Comparison of ENCODE assay signal across 11 mouse cellular contexts in genomic region chr15:99614273-99614672, GRCm38 (mm10). TPM values are rescaled to one million over a fixed set of nuclear protein-coding genes. Genes with fewer than 3 reads are reported as not detected.
DNase-seq lines count a peak whose midpoint lies in the region; ATAC-seq and TF ChIP-seq lines count a peak whose summit lies in the region.
"Had no signal": no experiment of that assay in that cellular context is flagged by ENCODE, and none has a peak within 500 bp of the region (broad histone marks: within the 10 kb centered on the region; RNA-seq: fewer than 3 reads in every experiment).

No protein-coding gene starts in this region.

- no peak for TF ChIP-seq POLR2A in myocyte (IDR thresholded peaks at IDR 0.05; ENCODE audit: insufficient read length, low read depth)

- TF ChIP-seq CTCF in lung, embryonic 14.5 days (IDR thresholded peaks at IDR 0.05; ENCODE audit: low read depth) = no peak
- no peak for TF ChIP-seq CTCF in hindbrain, postnatal 0 days (IDR thresholded peaks at IDR 0.05; ENCODE audit: low read depth)

- H3ac ChIP-seq in myocyte (ENCODE audit: control insufficient read depth, insufficient read length) = no peak overlapping the region

- peaks cover 33% of the 10 kb centered on the region for H3K27me3 ChIP-seq in heart, embryonic 10.5 days (ENCODE audit: insufficient read depth, poor library complexity, severe bottlenecking)
- H3K27me3 ChIP-seq in lung, embryonic 14.5 days (ENCODE audit: insufficient read depth, low read length) = 0 out of 2 replicates have a peak, but pooled peaks cover 6% of the 10 kb centered on the region
- H3K27me3 ChIP-seq in hindbrain, postnatal 0 days (ENCODE audit: insufficient read depth, low read length) = no peaks in the 10 kb centered on the region
- no peaks in the 10 kb centered on the region for H3K27me3 ChIP-seq in myocyte (ENCODE audit: control insufficient read depth, insufficient read depth, insufficient read length)

- peak; percentile 48 for ATAC-seq in lung, embryonic 14.5 days (ENCODE audit: insufficient read depth)
- ATAC-seq in hindbrain, postnatal 0 days = no peak

- H3K4me2 ChIP-seq in lung, embryonic 14.5 days = no peak overlapping the region
- peak overlapping the region; percentile 36 for H3K4me2 ChIP-seq in hindbrain, postnatal 0 days (ENCODE audit: low read depth, low read length)
- H3K4me2 ChIP-seq in myocyte (ENCODE audit: low read depth) = peak overlapping the region; percentile 59

- no peak overlapping the region for H3K9ac ChIP-seq in lung, embryonic 14.5 days
- H3K9ac ChIP-seq in hindbrain, postnatal 0 days (replicated peaks; ENCODE audit: low read length) = no peak overlapping the region

- DNase-seq in heart, embryonic 10.5 days (ENCODE audit: low spot score) = no peak
- DNase-seq in heart, postnatal 25 days (ENCODE audit: low spot score) = no peak
- DNase-seq in lung, embryonic 14.5 days = no peak
- no peak for DNase-seq in lung, postnatal 25 days (ENCODE audit: low spot score)
- DNase-seq in hindbrain, postnatal 0 days (ENCODE audit: low spot score) = no peak
- no peak for DNase-seq in right cerebral cortex, postnatal 36 days (ENCODE audit: low spot score in 2 of 2)
- DNase-seq: thymus, postnatal 14 days had no signal

- peak overlapping the region; percentile 0; the same call in 1 of the 2 replicates for H3K4me3 ChIP-seq in heart, embryonic 10.5 days
- H3K4me3 ChIP-seq in lung, embryonic 14.5 days (ENCODE audit: low read depth, low read length) = no peak overlapping the region
- H3K4me3 ChIP-seq in hindbrain, postnatal 0 days (ENCODE audit: low read length) = no peak overlapping the region
- H3K4me3 ChIP-seq in myocyte = no peak overlapping the region

- intact Hi-C loops in heart, postnatal 25 days (cut with DNase I) = no loop called here

- no peaks in the 10 kb centered on the region for H3K79me2 ChIP-seq in myocyte (ENCODE audit: control insufficient read depth, insufficient read depth)

- 53% methylated on average over 13 of the region's 13 CpGs for WGBS in heart, embryonic 10.5 days
- 55% methylated on average over 13 of the region's 13 CpGs for WGBS in lung, embryonic 14.5 days
- 58% methylated on average over 13 of the region's 13 CpGs for WGBS in hindbrain, postnatal 0 days

- H3K27ac ChIP-seq in heart, embryonic 10.5 days = peak overlapping the region; percentile 36; the same call in 1 of the 2 replicates
- no peak overlapping the region for H3K27ac ChIP-seq in lung, embryonic 14.5 days (ENCODE audit: low read depth)
- H3K27ac ChIP-seq in hindbrain, postnatal 0 days = no peak overlapping the region

- H3K36me3 ChIP-seq in heart, embryonic 10.5 days = 0 out of 2 replicates have a peak, but pooled peaks cover under 1% of the 10 kb centered on the region
- H3K36me3 ChIP-seq in lung, embryonic 14.5 days (ENCODE audit: insufficient read depth) = no peaks in the 10 kb centered on the region
- H3K36me3 ChIP-seq in hindbrain, postnatal 0 days (ENCODE audit: insufficient read depth, low read length) = no peaks in the 10 kb centered on the region
- H3K36me3 ChIP-seq in myocyte (ENCODE audit: control insufficient read depth, insufficient read depth) = no peaks in the 10 kb centered on the region

- H3K4me1 ChIP-seq in heart, embryonic 10.5 days = peaks cover 34% of the 10 kb centered on the region
- peaks cover 11% of the 10 kb centered on the region for H3K4me1 ChIP-seq in lung, embryonic 14.5 days (ENCODE audit: insufficient read depth)
- H3K4me1 ChIP-seq in hindbrain, postnatal 0 days (ENCODE audit: insufficient read depth, low read length) = peaks cover 14% of the 10 kb centered on the region; the same call in 1 of the 2 replicates

- H3K9me3 ChIP-seq in heart, embryonic 10.5 days = no peaks in the 10 kb centered on the region
- no peaks in the 10 kb centered on the region for H3K9me3 ChIP-seq in lung, embryonic 14.5 days (ENCODE audit: low read depth, low read length)
- no peaks in the 10 kb centered on the region for H3K9me3 ChIP-seq in hindbrain, postnatal 0 days (ENCODE audit: low read length)

TF ChIP-seq in myocyte, 11 proteins besides CTCF, POLR2A, EP300 and RAD21:
- no peak for TF ChIP-seq TCF3 (IDR thresholded peaks at IDR 0.05; ENCODE audit: insufficient read length, low read depth)

RNA-seq across cellular contexts. Expression of gene Aqp6, which starts 13.1 kb away (rescaled TPM):
- polyA plus RNA-seq in heart, embryonic 10.5 days (2016; fragmentation: Nextera tagmentation; extraction: Ambion mirVana) = 0.06 TPM in 1 of 2 replicates, not detected in the other
- not detected for total RNA-seq in heart, postnatal 25 days (2021)
- polyA plus RNA-seq in lung, embryonic 14.5 days (2014; fragmentation: Nextera tagmentation; extraction: Ambion mirVana) = not detected in 2 replicates
- total RNA-seq in hindbrain, postnatal 0 days (2014; rRNA removed) = 0.14 and 0.26 TPM in 2 replicates
- polyA plus RNA-seq in hindbrain, postnatal 0 days (2015; fragmentation: Nextera tagmentation; extraction: Ambion mirVana) = 0.33 and 0.50 TPM in 2 replicates
- polyA plus RNA-seq in myocyte (2012; fragmentation: generic; extraction: Trizol) = not detected
- total RNA-seq: adrenal gland, postnatal 10 days; liver, adult 2 months had no signal
- polyA plus RNA-seq: liver, adult 2 months; spleen, adult 2 months had no signal

RNA-seq across cellular contexts. Expression of gene Aqp5, which starts 23.7 kb away (rescaled TPM):
- 3.5 and 5.3 TPM in 2 replicates for polyA plus RNA-seq in heart, embryonic 10.5 days (2016; fragmentation: Nextera tagmentation; extraction: Ambion mirVana)
- total RNA-seq in heart, postnatal 25 days (2021) = under 1 TPM in 1 of 2 experiments, not detected in 1; 0.22 TPM
- polyA plus RNA-seq in lung, embryonic 14.5 days (2014; fragmentation: Nextera tagmentation; extraction: Ambion mirVana) = 0.93 and 1.0 TPM in 2 replicates
- 3.8 and 5.5 TPM in 2 replicates for total RNA-seq in hindbrain, postnatal 0 days (2014; rRNA removed)
- 1.1 TPM in 2 replicates for polyA plus RNA-seq in hindbrain, postnatal 0 days (2015; fragmentation: Nextera tagmentation; extraction: Ambion mirVana)
- 109 TPM for polyA plus RNA-seq in myocyte (2012; fragmentation: generic; extraction: Trizol)
- polyA plus RNA-seq: liver, adult 2 months had no signal

RNA-seq across cellular contexts. Expression of gene Aqp2, which starts 35.4 kb away (rescaled TPM):
- polyA plus RNA-seq in heart, embryonic 10.5 days (2016; fragmentation: Nextera tagmentation; extraction: Ambion mirVana) = 0.15 TPM in 1 of 2 replicates, not detected in the other
- total RNA-seq in heart, postnatal 25 days (2021) = not detected
- polyA plus RNA-seq in lung, embryonic 14.5 days (2014; fragmentation: Nextera tagmentation; extraction: Ambion mirVana) = not detected in 2 replicates
- total RNA-seq in hindbrain, postnatal 0 days (2014; rRNA removed) = not detected in 2 replicates
- polyA plus RNA-seq in hindbrain, postnatal 0 days (2015; fragmentation: Nextera tagmentation; extraction: Ambion mirVana) = 0.10 TPM in 1 of 2 replicates, not detected in the other
- polyA plus RNA-seq in myocyte (2012; fragmentation: generic; extraction: Trizol) = 0.02 TPM
- total RNA-seq: liver, adult 2 months had no signal
- polyA plus RNA-seq: liver, adult 2 months had no signal

RNA-seq across cellular contexts. Expression of gene Racgap1, which starts 37.2 kb away (rescaled TPM):
- polyA plus RNA-seq in heart, embryonic 10.5 days (2016; fragmentation: Nextera tagmentation; extraction: Ambion mirVana) = 138 TPM in 2 replicates
- 1 to 10 TPM; 2.8 to 3.0 TPM for total RNA-seq in heart, postnatal 25 days (2021)
- 153 and 157 TPM in 2 replicates for polyA plus RNA-seq in lung, embryonic 14.5 days (2014; fragmentation: Nextera tagmentation; extraction: Ambion mirVana)
- 46.4 and 49.1 TPM in 2 replicates for total RNA-seq in hindbrain, postnatal 0 days (2014; rRNA removed)
- 49.7 and 52.0 TPM in 2 replicates for polyA plus RNA-seq in hindbrain, postnatal 0 days (2015; fragmentation: Nextera tagmentation; extraction: Ambion mirVana)
- 99.0 TPM for polyA plus RNA-seq in myocyte (2012; fragmentation: generic; extraction: Trizol)

RNA-seq across cellular contexts. Expression of gene Asic1, which starts 55.9 kb away (rescaled TPM):
- polyA plus RNA-seq in heart, embryonic 10.5 days (2016; fragmentation: Nextera tagmentation; extraction: Ambion mirVana) = 3.2 and 5.2 TPM in 2 replicates
- total RNA-seq in heart, postnatal 25 days (2021) = under 1 TPM; 0.48 to 0.55 TPM
- polyA plus RNA-seq in lung, embryonic 14.5 days (2014; fragmentation: Nextera tagmentation; extraction: Ambion mirVana) = 0.54 and 0.83 TPM in 2 replicates
- 127 and 143 TPM in 2 replicates for total RNA-seq in hindbrain, postnatal 0 days (2014; rRNA removed)
- 32.0 and 37.1 TPM in 2 replicates for polyA plus RNA-seq in hindbrain, postnatal 0 days (2015; fragmentation: Nextera tagmentation; extraction: Ambion mirVana)
- 2.0 TPM for polyA plus RNA-seq in myocyte (2012; fragmentation: generic; extraction: Trizol)
- total RNA-seq: liver, adult 2 months had no signal

Comparison
In these comparisons a context has a peak if more than half of its experiments do, and no peak if none do; other contexts are left out.
1. RNA of gene Aqp5, which starts 23.7 kb away (polyA plus RNA-seq): 109 TPM in myocyte (single experiment); 3.5 to 5.3 TPM in heart, embryonic 10.5 days, 1.1 TPM in hindbrain, postnatal 0 days and 0.93 to 1.0 TPM in lung, embryonic 14.5 days; every median in the first group is over 10 times any median in the second.